Mouse (Mus musculus): ENCODE data around the gene Ccdc92. TPM values are rescaled to one million over a fixed set of nuclear protein-coding genes. Genes with fewer than 3 reads are reported as not detected.

Ccdc92 gene
- total RNA-seq, 2 experiments from 2014 or later: 72.2 to 73.5 TPM

GRCm38 (mm10) chr5:124809708-124810366, 52.4 kb downstream of the Ccdc92 start:
- peak; percentile 49 to 93 for DNase-seq (ENCODE audit: low spot score in 2 of 2)
- intact Hi-C loops (cut with DNase I): loop anchor here (10.0 kb wide), 1 partner anchor 185 kb away; no protein-coding TSS in a partner anchor

- intact Hi-C loops (cut with DNase I): no loop called here
- DNase-seq (ENCODE audit: low spot score in 2 of 2): no peak
Measured at GRCm38 (mm10) chr5:124792112-124792511, 70.1 kb downstream of the Ccdc92 start.

- DNase-seq (ENCODE audit: low spot score in 2 of 2): no peak
- intact Hi-C loops (cut with DNase I): no loop called here
Measured at GRCm38 (mm10) chr5:124785650-124786049, 76.6 kb downstream of the Ccdc92 start.

Other genes starting within 250 kb of the Ccdc92 start
- gene Atp6v0a2, start 233.8 kb downstream of the Ccdc92 start, total RNA-seq (2021): 10 to 100 TPM; 64.2 to 65.2 TPM
- 1 to 10 TPM in 1 of 2 experiments, under 1 TPM in 1; 0.60 to 1.1 TPM for gene Dnah10, start 137.3 kb downstream of the Ccdc92 start, total RNA-seq (2021)
- gene Zfp664, start 267 bp upstream of the Ccdc92 start, total RNA-seq (2021): 10 to 100 TPM; 65.8 to 70.9 TPM
- gene Rflna, start 140.8 kb upstream of the Ccdc92 start, total RNA-seq (2021): 1 to 10 TPM in 1 of 2 experiments, under 1 TPM in 1; 0.87 to 1.0 TPM